Mouse (Mus musculus): ENCODE results near the gene Gm5127. TPM values are rescaled to one million over a fixed set of nuclear protein-coding genes. Genes with fewer than 3 reads are reported as not detected.

The Gm5127 gene
- polyA plus RNA-seq (2014; fragmentation: Nextera tagmentation; extraction: Ambion mirVana) = 0.34 and 0.62 TPM in 2 replicates

GRCm38 (mm10) chrX:106582886-106583285, at the start of gene Gm5127:
Gm5127 (plus strand) TSS chrX:106583186.
- 53% methylated on average over 3 of the region's 3 CpGs for WGBS (ENCODE audit: insufficient replicate concordance)
- Histone ChIP-seq H3K4me3 (ENCODE audit: low read depth, low read length) (no peak within 1 kb of the TSS), H3K27me3 (ENCODE audit: control insufficient read depth, insufficient read depth, low read length) (no peaks in the 10 kb centered on the region), H3K4me1 (ENCODE audit: control insufficient read depth, insufficient read depth, low read length) (no peaks in the 10 kb centered on the region), H3K36me3 (ENCODE audit: control insufficient read depth, insufficient read depth, low read length) (no peaks in the 10 kb centered on the region), H3K27ac (ENCODE audit: low read depth, low read length) (no peak within 1 kb of the TSS), H3K9ac (ENCODE audit: low read depth, low read length) (no peak within 1 kb of the TSS), H3K4me2 (no peak within 1 kb of the TSS), H3K9me3 (replicated peaks; ENCODE audit: control insufficient read depth, low read length) (no peaks in the 10 kb centered on the region)
- no peak for ATAC-seq (replicated peaks; ENCODE audit: insufficient number of reproducible peaks, low FRiP score, low TSS enrichment)

DNA sequence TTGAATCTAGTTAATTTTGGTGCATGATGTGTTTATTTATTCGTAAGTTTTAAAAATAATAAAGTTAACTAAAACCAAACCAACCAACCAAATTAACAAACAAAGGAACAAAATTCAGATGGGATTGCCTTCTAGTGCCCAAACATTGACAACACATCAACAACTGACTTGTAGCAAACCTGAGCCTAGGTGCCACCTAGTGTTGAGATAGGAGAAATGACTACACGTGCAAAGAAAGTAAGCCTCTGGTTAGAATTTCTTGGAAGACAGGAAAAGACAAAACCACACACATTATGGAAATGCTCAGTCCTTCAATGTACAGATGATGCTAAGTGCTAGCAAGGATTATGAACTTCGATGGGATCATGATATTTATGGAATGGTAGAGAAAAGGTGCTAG, 46.6 kb upstream of the Gm5127 start:
- Histone ChIP-seq H3K9me3 (replicated peaks; ENCODE audit: control insufficient read depth, low read length) (no peaks in the 10 kb centered on the region), H3K4me1 (ENCODE audit: control insufficient read depth, insufficient read depth, low read length) (no peaks in the 10 kb centered on the region), H3K4me2 (no peak overlapping the region), H3K4me3 (ENCODE audit: low read depth, low read length) (no peak overlapping the region), H3K9ac (ENCODE audit: low read depth, low read length) (no peak overlapping the region), H3K27me3 (ENCODE audit: control insufficient read depth, insufficient read depth, low read length) (no peaks in the 10 kb centered on the region), H3K27ac (ENCODE audit: low read depth, low read length) (no peak overlapping the region), H3K36me3 (ENCODE audit: control insufficient read depth, insufficient read depth, low read length) (no peaks in the 10 kb centered on the region)
- no peak for ATAC-seq (replicated peaks; ENCODE audit: insufficient number of reproducible peaks, low FRiP score, low TSS enrichment)
- 32% methylated on average over 3 of the region's 3 CpGs for WGBS (ENCODE audit: insufficient replicate concordance)

DNA sequence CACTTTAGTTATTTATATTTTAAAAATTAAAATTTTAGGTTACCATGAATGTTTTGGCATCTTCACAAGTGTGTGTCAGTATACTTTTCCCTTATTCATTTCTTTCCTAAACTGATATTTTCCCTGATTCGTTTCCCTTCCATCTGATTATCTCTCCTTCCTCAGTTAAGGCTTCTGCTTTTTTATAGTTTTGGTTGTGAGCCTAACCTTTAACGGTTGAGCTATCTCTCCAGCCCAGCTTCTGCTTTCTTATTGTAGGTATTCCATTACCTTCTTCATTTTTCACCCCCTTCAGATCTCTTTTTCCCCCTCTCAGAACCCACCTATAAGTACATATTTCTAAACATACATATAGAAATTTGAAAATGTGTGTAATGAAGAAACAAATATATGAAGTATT, 27.5 kb upstream of the Gm5127 start:
- Histone ChIP-seq H3K9me3 (replicated peaks; ENCODE audit: control insufficient read depth, low read length) (no peaks in the 10 kb centered on the region), H3K4me3 (ENCODE audit: low read depth, low read length) (no peak overlapping the region), H3K27ac (ENCODE audit: low read depth, low read length) (no peak overlapping the region), H3K9ac (ENCODE audit: low read depth, low read length) (no peak overlapping the region), H3K27me3 (ENCODE audit: control insufficient read depth, insufficient read depth, low read length) (no peaks in the 10 kb centered on the region), H3K4me1 (ENCODE audit: control insufficient read depth, insufficient read depth, low read length) (no peaks in the 10 kb centered on the region), H3K4me2 (no peak overlapping the region), H3K36me3 (ENCODE audit: control insufficient read depth, insufficient read depth, low read length) (no peaks in the 10 kb centered on the region)
- WGBS (ENCODE audit: insufficient replicate concordance) = 69% methylated on average over 2 of the region's 2 CpGs
- no peak for ATAC-seq (replicated peaks; ENCODE audit: insufficient number of reproducible peaks, low FRiP score, low TSS enrichment)

- no peak overlapping the region for H3K9ac ChIP-seq (ENCODE audit: low read depth, low read length)
- no peaks in the 10 kb centered on the region for H3K9me3 ChIP-seq (replicated peaks; ENCODE audit: control insufficient read depth, low read length)
- H3K36me3 ChIP-seq (ENCODE audit: control insufficient read depth, insufficient read depth, low read length) = no peaks in the 10 kb centered on the region
- H3K4me3 ChIP-seq (ENCODE audit: low read depth, low read length) = no peak overlapping the region
- H3K4me2 ChIP-seq = no peak overlapping the region
- no peaks in the 10 kb centered on the region for H3K4me1 ChIP-seq (ENCODE audit: control insufficient read depth, insufficient read depth, low read length)
- H3K27me3 ChIP-seq (ENCODE audit: control insufficient read depth, insufficient read depth, low read length) = no peaks in the 10 kb centered on the region
- no peak overlapping the region for H3K27ac ChIP-seq (ENCODE audit: low read depth, low read length)
- 63% methylated on average over 3 of the region's 3 CpGs for WGBS (ENCODE audit: insufficient replicate concordance)
- ATAC-seq (replicated peaks; ENCODE audit: insufficient number of reproducible peaks, low FRiP score, low TSS enrichment) = no peak
Observed at GRCm38 (mm10) chrX:106578966-106579365, 4.0 kb upstream of the Gm5127 start.

GRCm38 (mm10) chrX:106580410-106580809, 2.6 kb upstream of the Gm5127 start:
- no peak for ATAC-seq (replicated peaks; ENCODE audit: insufficient number of reproducible peaks, low FRiP score, low TSS enrichment)
- Histone ChIP-seq H3K4me3 (ENCODE audit: low read depth, low read length) (no peak overlapping the region), H3K9me3 (replicated peaks; ENCODE audit: control insufficient read depth, low read length) (no peaks in the 10 kb centered on the region), H3K9ac (ENCODE audit: low read depth, low read length) (no peak overlapping the region), H3K4me2 (no peak overlapping the region), H3K27ac (ENCODE audit: low read depth, low read length) (no peak overlapping the region), H3K27me3 (ENCODE audit: control insufficient read depth, insufficient read depth, low read length) (no peaks in the 10 kb centered on the region), H3K4me1 (ENCODE audit: control insufficient read depth, insufficient read depth, low read length) (no peaks in the 10 kb centered on the region), H3K36me3 (ENCODE audit: control insufficient read depth, insufficient read depth, low read length) (no peaks in the 10 kb centered on the region)

DNA sequence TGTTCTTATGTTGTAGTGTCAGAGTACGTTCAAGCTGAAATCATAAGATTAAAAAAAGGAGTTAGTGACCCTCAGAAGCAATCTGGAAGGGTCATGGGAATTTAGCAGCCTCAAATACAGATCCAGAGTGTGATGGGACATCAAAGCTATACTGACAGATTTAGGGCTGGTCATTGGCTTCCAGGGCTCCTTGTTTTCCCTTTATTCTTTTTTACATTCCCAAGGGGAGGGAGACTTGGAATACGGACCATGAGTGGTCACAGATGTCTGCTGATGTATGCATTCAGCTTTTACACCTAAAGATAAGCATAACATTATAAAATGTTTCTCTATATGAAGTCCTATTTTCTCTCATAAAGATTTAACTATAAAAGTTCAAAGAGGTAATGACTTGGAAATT, 789 bp upstream of the Gm5127 start:
- Histone ChIP-seq H3K36me3 (ENCODE audit: control insufficient read depth, insufficient read depth, low read length) (no peaks in the 10 kb centered on the region), H3K4me3 (ENCODE audit: low read depth, low read length) (no peak overlapping the region), H3K4me2 (no peak overlapping the region), H3K9me3 (replicated peaks; ENCODE audit: control insufficient read depth, low read length) (no peaks in the 10 kb centered on the region), H3K27ac (ENCODE audit: low read depth, low read length) (no peak overlapping the region), H3K4me1 (ENCODE audit: control insufficient read depth, insufficient read depth, low read length) (no peaks in the 10 kb centered on the region), H3K27me3 (ENCODE audit: control insufficient read depth, insufficient read depth, low read length) (no peaks in the 10 kb centered on the region), H3K9ac (ENCODE audit: low read depth, low read length) (no peak overlapping the region)
- 48% methylated on average over 2 of the region's 2 CpGs for WGBS (ENCODE audit: insufficient replicate concordance)
- ATAC-seq (replicated peaks; ENCODE audit: insufficient number of reproducible peaks, low FRiP score, low TSS enrichment) = no peak

- H3K36me3 ChIP-seq (ENCODE audit: control insufficient read depth, insufficient read depth, low read length) = no peaks in the 10 kb centered on the region
- H3K4me2 ChIP-seq = no peak overlapping the region
- no peak overlapping the region for H3K9ac ChIP-seq (ENCODE audit: low read depth, low read length)
- H3K27ac ChIP-seq (ENCODE audit: low read depth, low read length) = no peak overlapping the region
- no peaks in the 10 kb centered on the region for H3K4me1 ChIP-seq (ENCODE audit: control insufficient read depth, insufficient read depth, low read length)
- H3K27me3 ChIP-seq (ENCODE audit: control insufficient read depth, insufficient read depth, low read length) = no peaks in the 10 kb centered on the region
- no peak overlapping the region for H3K4me3 ChIP-seq (ENCODE audit: low read depth, low read length)
- no peaks in the 10 kb centered on the region for H3K9me3 ChIP-seq (replicated peaks; ENCODE audit: control insufficient read depth, low read length)
- ATAC-seq (replicated peaks; ENCODE audit: insufficient number of reproducible peaks, low FRiP score, low TSS enrichment) = no peak
Observed at GRCm38 (mm10) chrX:106593914-106594313, 10.9 kb downstream of the Gm5127 start.

DNA sequence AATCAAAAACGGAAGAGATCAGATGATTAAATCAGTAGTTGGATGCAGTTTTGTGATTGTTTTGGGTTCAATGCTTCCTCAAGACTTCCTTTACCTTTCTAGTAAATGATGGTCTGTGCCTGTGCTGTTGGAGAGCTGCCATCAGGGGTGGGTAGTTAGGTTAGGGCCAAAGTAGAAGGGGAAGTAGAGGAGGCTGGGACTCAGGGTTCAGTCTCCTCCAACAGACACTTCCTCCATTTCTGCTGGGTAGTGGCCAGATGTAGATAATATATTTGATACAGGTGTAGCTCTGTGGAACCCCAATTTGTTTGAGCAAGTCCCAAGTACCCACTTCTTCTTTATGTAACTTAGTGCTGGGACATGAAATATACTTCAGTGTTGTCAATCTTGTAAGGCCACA, 12.9 kb downstream of the Gm5127 start:
- Histone ChIP-seq H3K9ac (ENCODE audit: low read depth, low read length) (no peak overlapping the region), H3K4me2 (no peak overlapping the region), H3K9me3 (replicated peaks; ENCODE audit: control insufficient read depth, low read length) (no peaks in the 10 kb centered on the region), H3K27me3 (ENCODE audit: control insufficient read depth, insufficient read depth, low read length) (no peaks in the 10 kb centered on the region), H3K27ac (ENCODE audit: low read depth, low read length) (no peak overlapping the region), H3K4me3 (ENCODE audit: low read depth, low read length) (no peak overlapping the region), H3K4me1 (ENCODE audit: control insufficient read depth, insufficient read depth, low read length) (no peaks in the 10 kb centered on the region), H3K36me3 (ENCODE audit: control insufficient read depth, insufficient read depth, low read length) (no peaks in the 10 kb centered on the region)
- WGBS (ENCODE audit: insufficient replicate concordance) = 91% methylated on average over 1 of the region's 1 CpGs
- no peak for ATAC-seq (replicated peaks; ENCODE audit: insufficient number of reproducible peaks, low FRiP score, low TSS enrichment)

DNA sequence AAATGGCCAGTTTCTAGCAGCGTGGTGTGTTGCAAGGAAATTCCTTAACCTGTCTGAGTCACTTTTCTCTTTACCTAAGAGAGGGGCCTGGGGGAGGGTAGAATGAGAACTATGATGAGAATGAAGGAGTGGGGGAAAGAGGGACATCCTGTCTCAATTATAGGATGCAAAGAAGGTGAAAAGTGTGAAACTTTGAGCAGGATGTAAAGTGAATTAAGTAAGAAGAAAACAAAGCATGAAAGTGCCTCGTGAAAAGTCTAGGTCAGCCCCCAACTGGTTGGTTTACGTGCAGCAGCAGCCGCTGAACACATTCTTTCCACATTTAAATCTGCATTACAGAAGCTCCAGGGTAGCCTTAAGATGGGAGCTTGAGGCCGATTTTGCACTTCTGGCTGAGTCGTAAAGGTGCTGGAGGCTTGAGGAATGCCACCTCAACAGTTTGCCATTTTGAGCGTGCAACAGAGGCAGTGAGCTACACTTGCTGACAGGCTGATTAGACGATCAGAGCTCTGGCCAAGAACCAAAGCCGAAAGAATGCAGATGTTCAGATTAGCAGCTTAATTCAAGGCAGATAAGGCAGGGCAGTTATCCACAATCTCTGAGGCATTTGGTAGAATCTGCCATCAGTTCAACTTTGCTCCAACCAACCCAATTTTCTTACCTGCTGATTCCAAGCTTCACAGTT, 19.7 kb downstream of the Gm5127 start:
- Histone ChIP-seq H3K4me2 (peak overlapping the region; percentile 44), H3K27ac (ENCODE audit: low read depth, low read length) (no peak overlapping the region), H3K9me3 (replicated peaks; ENCODE audit: control insufficient read depth, low read length) (no peaks in the 10 kb centered on the region), H3K36me3 (ENCODE audit: control insufficient read depth, insufficient read depth, low read length) (no peaks in the 10 kb centered on the region), H3K4me3 (ENCODE audit: low read depth, low read length) (no peak overlapping the region), H3K9ac (ENCODE audit: low read depth, low read length) (no peak overlapping the region), H3K4me1 (ENCODE audit: control insufficient read depth, insufficient read depth, low read length) (no peaks in the 10 kb centered on the region), H3K27me3 (ENCODE audit: control insufficient read depth, insufficient read depth, low read length) (no peaks in the 10 kb centered on the region)
- no peak for ATAC-seq (replicated peaks; ENCODE audit: insufficient number of reproducible peaks, low FRiP score, low TSS enrichment)
- WGBS (ENCODE audit: insufficient replicate concordance) = 26% methylated on average over 9 of the region's 9 CpGs
